Mouse (Mus musculus) heart, adult 2 months (tissue): ENCODE results near the gene Inpp4a.

ENCODE experiments used
- CTCF ChIP-seq: fragments of 200-600 bp; IDR thresholded peaks from 2 replicates; pipeline ENCODE4 v1.8.1; 2022; ENCODE audit warnings: antibody characterized with exemption, mild to moderate bottlenecking, moderate library complexity
- POLR2A ChIP-seq: fragments of 200-500 bp; IDR thresholded peaks from 2 replicates; pipeline ENCODE4 v1.6.1; 2011; ENCODE audit warnings: mild to moderate bottlenecking, low read depth, low read length, control low read depth; ENCODE audit not compliant: insufficient read depth

DNA sequence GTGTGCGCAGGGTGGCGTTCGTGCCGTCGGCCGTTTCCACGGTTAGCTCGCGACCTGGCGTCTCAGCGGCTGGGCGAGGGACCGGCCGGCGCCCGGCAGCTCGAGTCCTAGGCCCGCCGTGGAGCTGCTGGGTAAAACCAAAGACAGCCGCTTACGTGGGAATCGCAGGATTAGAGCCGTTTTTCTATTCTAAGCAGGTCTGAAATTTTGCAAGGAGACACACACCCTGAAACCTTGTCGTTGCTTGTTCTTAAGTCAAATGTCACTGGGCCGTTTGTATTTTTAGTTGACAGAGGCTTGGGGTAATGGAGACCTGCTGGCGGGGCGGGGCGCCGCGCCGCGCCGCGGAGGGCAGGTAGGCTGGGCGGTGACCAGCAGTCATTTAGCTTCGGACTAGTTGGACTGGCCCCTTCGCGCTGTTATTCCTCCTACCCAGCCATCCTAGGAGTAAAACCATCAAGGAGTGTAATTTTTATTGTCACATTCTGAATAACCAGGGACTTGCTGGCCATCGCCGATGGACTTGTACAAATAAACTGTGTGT is 130.7 kb downstream of the Inpp4a start:
- TF ChIP-seq CTCF (no peak), POLR2A (no peak)
